Mouse (Mus musculus) c-Kit-negative CD71-positive TER-119-positive erythroid progenitor cells, embryonic 14.5 days (primary cell): ENCODE data around the gene Gpc6.

ENCODE experiments used
- DNase-seq: peaks from one replicate; pipeline ENCODE4 v3.0.0-alpha.2; 2013; ENCODE audit warnings: low read depth, low spot score

Gpc6 gene

GRCm38 (mm10) chr14:117700670-117701280 is 775.7 kb downstream of the Gpc6 start:
- DNase-seq, result no peak

GRCm38 (mm10) chr14:117708817-117709216 is 783.7 kb downstream of the Gpc6 start:
- no peak for DNase-seq

- no peak for DNase-seq
Observed at GRCm38 (mm10) chr14:117710463-117710911, 785.4 kb downstream of the Gpc6 start.

- DNase-seq, result no peak
Observed at GRCm38 (mm10) chr14:117712311-117712710, 787.2 kb downstream of the Gpc6 start.

- no peak for DNase-seq
Observed at GRCm38 (mm10) chr14:117714165-117714564, 789.0 kb downstream of the Gpc6 start.

- no peak for DNase-seq
Observed at GRCm38 (mm10) chr14:117716305-117716704, 791.2 kb downstream of the Gpc6 start.

- DNase-seq, result no peak
Observed at GRCm38 (mm10) chr14:117728741-117729140, 803.6 kb downstream of the Gpc6 start.

- no peak for DNase-seq
Observed at GRCm38 (mm10) chr14:117755231-117755630, 830.1 kb downstream of the Gpc6 start.

- DNase-seq, result no peak
Observed at GRCm38 (mm10) chr14:117756505-117756904, 831.4 kb downstream of the Gpc6 start.

- DNase-seq, result no peak
Observed at GRCm38 (mm10) chr14:117757790-117758358, 832.8 kb downstream of the Gpc6 start.

GRCm38 (mm10) chr14:117760830-117761517 is 835.9 kb downstream of the Gpc6 start:
- no peak for DNase-seq

- no peak for DNase-seq
Observed at GRCm38 (mm10) chr14:117762934-117763333, 837.8 kb downstream of the Gpc6 start.

GRCm38 (mm10) chr14:117767861-117768260 is 842.7 kb downstream of the Gpc6 start:
- no peak for DNase-seq

GRCm38 (mm10) chr14:117768697-117769096 is 843.6 kb downstream of the Gpc6 start:
- no peak for DNase-seq

- DNase-seq, result no peak
Observed at GRCm38 (mm10) chr14:117773373-117773772, 848.3 kb downstream of the Gpc6 start.

- DNase-seq, result no peak
Observed at GRCm38 (mm10) chr14:117777866-117778500, 852.9 kb downstream of the Gpc6 start.

- no peak for DNase-seq
Observed at GRCm38 (mm10) chr14:117778538-117779413, 853.7 kb downstream of the Gpc6 start.

- no peak for DNase-seq
Observed at GRCm38 (mm10) chr14:117781724-117782123, 856.6 kb downstream of the Gpc6 start.

- DNase-seq, result no peak
Observed at GRCm38 (mm10) chr14:117783671-117784262, 858.7 kb downstream of the Gpc6 start.

GRCm38 (mm10) chr14:117784960-117785359 is 859.8 kb downstream of the Gpc6 start:
- no peak for DNase-seq

GRCm38 (mm10) chr14:117785507-117786085 is 860.5 kb downstream of the Gpc6 start:
- no peak for DNase-seq
